Mouse (Mus musculus) yolk sac, embryonic 10.5 days (tissue): ENCODE measurements around the gene Mipol1.

Experiments
- DNase-seq: peaks from one replicate; pipeline ENCODE4 v3.0.0-alpha.2; 2017; ENCODE audit warnings: low spot score

The Mipol1 gene

DNA sequence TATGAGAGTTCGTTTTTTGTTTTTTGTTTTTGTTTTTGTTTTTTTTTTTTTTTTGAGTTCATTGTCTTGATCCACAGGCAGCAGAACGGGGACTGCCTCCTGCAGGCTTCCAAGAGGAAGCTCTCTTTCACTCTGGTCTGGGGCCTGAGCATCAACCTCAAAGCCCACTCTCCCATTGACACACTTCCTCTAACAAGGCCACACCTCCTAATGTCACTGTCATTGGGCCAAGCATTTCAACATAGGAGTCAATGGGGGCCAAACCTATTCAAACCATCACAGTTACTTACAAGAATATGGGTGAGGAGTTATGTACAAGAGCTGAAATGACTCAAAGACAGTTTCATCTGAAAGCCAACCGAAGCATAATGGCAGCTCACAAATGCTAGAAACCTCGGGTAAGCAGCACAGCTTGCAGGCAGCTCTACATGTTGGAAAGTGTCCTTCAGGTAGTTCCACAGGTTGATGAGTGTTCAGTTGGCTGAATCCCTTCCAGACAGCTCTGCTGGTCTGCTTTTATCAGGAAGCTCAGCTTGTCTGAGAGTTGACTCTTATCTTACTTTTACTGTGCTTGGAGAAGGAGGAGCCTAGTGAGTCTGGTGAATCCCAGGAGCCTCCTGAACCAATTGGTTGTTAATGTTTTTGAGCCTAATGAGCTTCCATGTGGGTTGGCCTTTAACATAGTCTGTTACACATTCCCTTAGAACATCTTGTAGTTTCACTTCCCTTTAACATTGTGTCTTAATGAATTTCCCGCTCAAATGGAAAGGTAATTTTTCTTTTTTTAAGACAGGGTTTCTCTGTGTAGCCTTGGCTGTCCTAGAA is 13.7 kb downstream of the Mipol1 start:
- DNase-seq, result no peak

DNA sequence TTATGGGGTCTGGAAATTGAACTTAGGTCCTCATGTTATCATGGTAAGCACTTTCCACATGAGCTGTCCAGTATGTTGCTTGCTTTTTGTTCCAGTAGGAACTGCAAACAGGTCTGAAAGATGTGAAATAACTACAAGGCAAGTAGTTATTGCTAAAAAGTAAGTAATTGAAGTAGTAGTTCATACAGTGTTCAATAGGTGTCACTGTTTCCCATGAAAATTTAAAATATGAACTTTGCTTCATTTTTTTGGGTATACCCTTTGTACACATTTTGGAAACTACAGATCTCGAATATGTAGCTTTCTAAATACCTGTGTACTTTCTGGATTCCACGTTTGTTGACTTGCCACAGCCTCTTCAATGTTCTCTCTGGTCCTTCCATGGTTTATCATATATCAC is 28.3 kb downstream of the Mipol1 start:
- DNase-seq, result no peak

DNA sequence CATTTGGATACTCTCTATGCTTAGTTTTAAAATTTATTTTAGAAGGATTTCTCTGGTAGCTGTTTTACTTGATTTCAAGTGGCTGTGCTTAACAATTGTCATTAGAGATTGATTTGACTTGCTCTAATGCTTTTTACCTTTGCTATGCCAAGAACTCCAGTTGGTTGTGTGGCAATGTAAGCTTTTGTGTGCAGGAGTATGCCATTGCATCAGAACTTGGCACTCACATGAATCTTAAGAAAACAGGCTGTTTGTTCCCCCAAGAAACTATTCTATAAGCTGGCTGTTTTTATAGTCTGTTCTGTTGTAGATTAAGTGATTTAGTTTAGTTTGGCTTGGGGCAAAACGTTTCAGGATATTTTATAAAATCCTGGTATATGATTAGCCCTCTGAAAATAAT is 45.2 kb downstream of the Mipol1 start:
- DNase-seq, result no peak

DNA sequence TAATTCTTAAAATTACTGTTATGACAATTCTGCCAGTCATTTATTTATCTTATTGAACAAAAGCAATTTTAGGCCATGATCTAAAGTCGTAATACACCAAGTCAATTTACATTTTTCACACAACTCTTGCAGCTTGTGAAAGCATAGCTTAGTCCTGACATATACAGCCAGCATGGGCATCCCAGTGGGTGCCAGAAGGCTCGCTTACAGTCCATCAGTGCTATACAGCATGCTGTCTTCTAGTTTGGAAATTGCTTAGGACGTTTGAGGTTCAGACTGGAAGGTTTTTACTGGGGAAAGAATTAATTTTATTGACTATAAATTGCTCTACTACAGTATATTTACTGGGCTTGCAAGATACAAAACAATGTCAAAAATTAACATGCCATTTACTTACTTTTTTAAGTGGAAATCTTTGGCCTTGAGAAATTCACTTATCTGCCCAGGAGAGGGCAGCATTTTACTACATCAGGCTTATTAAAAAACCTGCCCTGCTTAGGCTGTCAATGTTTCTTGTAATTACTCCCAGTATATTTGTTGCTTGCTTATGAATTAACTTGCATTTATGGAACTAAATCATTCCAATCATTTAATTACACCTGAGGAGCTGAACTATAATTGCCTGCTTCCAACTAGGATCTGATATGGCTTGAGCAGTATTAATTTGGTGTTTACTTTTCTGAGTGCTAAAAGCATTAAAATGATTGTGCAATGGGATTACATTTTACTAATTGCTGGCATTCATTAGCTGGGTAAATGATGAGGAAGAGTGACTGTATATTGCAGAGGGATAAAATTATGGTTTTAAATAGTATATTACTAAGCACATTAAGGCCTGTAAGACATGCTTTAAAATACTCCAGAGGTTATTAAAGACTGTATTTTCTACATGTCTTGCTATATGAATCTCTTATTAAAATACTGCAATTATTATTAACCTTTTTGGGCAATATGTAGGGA is 51.2 kb downstream of the Mipol1 start:
- DNase-seq, result peak; percentile 6

DNA sequence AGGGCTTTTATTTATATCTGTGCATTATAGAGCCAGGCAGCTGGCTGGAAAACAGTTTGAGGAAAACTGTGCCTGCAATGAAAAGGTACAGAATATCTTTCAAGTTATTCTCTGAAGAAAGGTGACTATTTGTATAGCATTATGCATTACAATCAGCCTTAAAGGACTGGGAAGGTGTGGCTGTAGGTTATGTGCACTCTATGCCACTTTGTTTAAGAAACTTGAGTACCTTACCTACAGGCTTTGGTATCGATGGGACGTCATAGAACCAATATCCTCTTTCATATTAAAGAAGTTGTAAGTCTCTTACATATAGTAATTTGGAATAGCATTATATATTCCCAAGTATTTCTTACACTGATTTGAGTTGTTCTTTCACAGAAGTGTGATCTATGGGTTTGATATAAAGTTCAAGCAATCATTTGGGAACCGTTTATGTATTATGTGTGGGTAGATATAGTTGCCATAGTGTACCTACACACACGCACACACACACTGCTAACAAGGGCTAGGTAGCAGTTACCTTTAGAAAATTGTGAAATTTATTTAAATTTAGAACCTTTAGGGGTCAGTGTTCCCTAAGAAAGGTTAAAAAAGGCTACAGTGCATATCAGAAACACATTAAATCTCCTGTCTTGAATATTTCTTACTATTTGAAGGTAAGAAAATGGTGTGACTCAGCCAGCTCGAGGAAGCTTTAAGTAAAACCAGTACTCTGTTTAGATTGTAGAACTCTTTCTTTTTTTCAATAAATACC is 55.3 kb downstream of the Mipol1 start:
- DNase-seq, result no peak

DNA sequence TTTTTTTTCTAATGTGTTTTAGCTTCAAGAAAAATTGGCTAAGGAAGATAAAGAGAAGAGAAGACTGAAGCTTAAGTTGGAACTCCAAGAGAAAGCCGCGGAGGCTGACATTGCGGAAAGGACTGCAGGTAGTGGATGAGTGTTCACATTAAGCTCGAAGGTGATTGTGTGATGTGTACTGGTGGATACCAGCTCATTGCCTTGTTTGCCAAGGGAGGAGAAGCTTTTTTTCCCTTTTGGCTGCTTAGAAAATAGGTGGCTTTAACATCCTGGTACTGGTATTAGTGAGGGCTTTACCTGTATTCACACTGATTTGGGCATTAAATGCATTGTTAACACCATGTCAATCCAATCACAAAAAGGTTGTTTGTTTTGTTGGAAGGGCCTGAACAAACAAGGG is 77.1 kb downstream of the Mipol1 start:
- no peak for DNase-seq

DNA sequence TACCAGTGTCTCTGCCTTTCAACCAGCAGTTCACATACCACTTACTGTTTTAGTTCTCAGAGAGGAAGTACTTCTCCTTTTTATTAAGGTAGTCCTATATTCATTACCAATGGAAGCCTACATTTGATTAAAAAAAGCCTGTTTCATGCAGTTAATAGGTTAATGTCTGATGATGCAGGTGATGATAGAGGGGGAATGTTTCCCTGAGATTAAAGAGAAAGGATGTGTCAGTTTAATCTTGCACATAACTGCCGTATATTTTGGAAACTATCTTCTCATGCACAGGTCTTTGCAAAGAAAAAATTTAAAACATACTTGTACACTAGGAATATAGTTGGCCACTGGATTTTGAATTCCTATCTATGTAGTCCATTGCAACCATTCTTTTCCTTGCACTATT is 77.5 kb downstream of the Mipol1 start:
- DNase-seq, result no peak

DNA sequence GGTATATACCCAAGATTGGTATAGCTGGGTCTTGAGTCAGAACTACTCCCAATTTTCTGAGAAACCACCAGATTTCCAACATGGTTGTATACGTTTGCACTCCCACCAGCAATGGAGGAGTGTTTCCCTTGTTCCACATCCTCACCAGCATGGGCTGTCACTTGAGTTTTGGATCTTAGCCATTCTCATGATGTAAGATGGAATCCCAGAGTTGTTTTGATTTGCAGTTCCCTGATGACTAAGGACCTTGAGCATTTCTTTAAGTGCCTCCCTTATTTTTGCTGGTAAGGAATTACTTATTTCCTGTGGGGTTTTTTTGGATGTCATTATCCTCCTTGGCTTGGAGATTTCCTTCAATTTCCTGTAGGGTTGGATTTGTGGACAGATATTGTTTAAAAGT is 108.8 kb downstream of the Mipol1 start:
- no peak for DNase-seq

DNA sequence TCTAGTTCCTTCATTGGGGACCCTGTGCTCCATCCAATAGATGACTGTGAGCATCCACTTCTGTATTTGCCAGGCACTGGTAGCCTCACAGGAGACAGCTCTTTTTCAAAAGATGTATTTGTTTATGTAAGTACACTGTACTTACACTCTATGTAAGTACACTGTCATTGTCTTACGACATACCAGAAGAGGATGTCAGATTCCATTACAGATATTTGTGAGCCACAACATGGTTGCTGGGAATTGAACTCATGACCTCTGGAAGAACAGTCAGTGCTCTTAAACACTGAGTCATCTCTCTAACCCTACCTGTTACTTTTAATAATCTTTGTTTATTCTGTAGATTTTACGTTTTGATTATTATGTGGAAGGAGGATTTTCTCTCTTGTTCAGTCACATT is 109.9 kb downstream of the Mipol1 start:
- DNase-seq, result no peak

DNA sequence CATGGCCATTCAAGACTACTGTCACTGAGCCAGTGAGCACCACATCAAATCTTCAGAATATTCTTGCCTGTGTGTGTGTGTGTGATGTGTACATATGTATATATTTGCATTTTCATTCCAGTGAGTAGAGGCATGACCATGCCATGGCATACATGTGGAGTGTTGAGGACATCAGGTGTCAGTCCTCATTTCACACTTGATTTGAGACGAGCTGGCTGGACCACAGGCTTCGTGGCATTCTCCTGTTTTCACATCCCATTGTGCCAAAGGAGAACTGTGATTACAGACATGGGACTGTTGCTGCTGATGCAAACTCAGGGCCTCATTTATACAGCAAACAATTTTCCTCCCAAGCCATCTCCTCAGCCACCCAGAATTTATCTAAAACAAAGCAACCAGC is 132.5 kb downstream of the Mipol1 start:
- DNase-seq, result no peak

DNA sequence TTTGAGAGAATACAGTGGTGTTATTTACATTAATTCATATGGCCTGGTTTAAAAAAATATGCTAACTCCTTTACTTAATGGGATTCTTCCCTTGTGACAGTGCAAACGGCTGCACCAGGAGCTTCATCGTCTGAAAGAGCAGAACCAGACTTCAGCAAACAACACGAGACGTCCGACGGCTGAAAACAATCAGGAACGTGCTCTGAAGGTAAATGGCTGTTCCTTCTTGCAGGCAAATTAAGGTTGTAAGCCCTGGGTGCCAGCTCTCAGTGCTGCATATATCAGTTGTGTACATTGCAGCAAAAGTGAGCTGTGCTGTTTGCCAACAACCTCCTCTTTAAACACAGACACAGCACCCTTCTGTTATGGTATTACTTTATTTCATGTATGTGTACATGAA is 133.8 kb downstream of the Mipol1 start:
- no peak for DNase-seq

DNA sequence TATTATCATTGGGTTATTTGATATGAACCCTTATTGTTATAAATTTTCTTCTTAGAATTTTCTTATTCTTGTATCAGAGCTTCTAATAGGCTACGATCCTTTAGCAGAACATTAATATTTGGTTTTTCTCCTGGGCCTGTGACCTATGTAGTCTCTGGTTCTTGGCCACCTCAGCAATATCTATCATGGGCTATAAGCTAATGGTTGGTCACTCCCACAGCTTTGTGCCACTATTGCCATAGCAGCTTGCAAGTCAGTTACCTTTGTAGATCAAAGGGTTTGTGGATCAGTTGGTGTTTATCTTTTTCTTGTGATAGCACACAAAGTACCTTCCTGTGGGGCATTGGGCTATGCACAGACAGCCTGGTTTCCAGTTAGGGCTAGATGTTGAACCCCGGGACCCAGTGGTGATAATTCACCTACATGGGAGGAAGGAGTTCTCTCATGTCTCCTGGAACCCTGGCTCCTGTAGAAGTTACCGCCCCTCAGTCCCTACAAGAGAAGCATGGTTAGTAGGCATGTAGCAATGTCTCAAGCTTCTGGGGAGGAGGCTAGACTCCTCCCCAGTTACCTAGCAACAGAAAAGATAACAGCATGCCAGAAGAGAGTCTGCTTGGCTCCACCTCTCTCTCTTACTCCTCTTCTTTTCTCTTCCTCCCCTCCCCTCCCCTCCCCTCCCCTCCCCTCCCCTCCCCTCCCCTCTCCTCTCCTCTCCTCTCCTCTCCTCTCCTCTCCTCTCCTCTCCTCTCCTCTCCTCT is 141.7 kb downstream of the Mipol1 start:
- DNase-seq, result no peak

DNA sequence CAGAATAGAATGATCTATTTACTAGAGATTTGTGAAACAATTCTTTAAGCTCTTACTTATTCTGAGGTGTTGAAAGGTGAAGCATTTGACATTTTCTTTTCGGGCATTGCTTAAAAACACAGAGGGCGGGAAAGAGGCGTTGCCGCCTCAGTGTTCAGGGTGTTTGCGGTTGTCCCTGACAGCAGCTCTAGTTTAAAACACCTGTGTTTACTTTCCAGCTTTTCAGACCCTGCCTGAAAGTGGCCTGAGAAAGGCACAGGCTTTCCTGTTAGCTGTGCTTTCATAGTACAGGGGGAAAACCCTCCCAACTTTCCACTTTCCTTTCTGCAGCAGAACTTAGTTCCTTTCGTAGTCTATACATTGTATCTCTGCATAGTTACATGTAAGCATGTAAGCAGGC is 152.6 kb downstream of the Mipol1 start:
- no peak for DNase-seq

DNA sequence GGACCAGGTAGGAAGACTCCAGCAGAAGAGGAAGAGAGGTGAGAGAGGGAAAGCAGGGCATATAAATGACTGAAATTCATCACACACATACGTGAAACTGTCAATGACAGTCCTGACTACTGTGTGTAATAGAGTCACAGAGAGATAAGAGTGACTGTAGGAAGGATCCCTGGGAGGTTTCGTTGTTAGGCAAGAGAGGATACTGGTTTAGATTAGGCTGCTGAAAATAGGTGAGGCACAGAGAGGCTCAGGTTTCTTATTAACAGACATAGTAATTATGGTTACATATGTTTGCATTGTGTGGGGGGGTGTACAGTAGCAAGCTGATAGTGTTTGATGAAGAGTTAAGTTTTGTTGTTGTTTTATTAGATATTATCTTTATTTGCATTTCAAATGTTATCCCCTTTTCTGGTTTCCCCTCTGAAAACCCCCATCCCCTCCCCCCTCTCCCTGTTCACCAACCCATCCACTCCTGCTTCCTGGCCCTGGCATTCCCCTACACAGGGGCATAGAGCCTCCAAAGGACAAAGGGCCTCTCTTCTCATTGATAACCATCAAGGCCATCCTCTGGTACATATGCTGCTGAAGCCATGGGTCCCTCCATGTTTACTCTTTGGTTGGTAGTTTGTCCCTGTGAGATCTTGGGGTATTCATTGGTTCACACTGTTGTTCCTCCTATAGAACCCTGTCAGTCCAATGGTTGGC is 157.5 kb downstream of the Mipol1 start:
- no peak for DNase-seq

DNA sequence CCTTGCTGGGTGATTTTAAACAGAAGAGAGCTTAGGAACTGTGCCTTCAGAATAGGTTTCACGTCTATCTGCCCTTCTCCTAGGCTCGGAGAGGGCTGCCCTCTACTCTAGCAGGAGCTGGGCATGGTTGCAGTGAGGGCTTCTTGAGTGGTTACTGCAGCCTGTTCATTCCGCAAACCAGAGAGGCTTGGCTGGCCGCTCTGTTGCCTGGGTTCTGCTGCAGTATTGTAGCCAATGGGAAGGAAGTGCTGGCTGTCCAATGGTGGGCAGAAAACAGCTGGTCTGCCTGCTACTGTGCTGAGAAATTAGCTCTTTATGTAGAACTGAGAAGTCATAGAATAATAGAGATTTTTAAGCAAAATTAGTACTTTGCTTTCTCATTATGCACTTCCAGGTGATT is 169.3 kb downstream of the Mipol1 start:
- DNase-seq, result no peak

DNA sequence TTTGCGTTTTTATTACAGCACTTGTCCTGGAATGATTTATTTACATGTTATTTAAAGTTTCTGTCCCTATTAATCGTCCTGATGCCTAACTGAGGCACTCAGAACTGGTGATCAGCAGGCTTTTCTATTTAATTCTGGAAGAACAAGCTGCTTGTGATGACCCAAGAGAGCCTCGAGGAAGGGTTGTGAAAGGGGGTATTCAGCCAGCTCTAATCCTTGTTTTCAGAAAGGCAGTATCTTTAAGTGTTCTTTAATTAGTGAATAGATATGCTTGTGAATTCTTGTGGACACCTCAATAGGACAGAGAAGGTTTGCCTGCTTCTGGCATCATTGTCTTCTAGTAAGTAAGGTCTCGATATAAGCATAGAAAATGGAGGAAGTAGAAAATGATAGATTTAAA is 170.0 kb downstream of the Mipol1 start:
- DNase-seq, result no peak

DNA sequence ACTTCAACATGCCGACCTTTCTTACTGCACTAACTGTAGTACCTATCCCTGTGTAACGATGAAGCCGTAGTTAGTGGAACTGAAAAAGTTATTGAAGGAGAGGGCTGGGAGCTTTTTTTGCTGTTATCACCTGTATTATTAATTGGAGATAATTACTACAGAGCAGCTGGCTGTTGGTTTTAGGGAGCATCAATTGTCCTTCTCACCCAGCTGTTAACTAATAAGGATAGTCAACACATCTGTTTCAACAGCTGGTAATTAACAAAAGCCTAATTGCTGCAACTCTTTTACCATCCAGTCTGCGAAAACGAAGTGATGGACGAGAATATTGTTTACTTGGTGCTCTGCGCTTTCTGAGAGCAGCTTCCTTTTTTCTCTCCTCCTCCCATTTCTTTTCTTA is 170.9 kb downstream of the Mipol1 start:
- DNase-seq, result no peak

DNA sequence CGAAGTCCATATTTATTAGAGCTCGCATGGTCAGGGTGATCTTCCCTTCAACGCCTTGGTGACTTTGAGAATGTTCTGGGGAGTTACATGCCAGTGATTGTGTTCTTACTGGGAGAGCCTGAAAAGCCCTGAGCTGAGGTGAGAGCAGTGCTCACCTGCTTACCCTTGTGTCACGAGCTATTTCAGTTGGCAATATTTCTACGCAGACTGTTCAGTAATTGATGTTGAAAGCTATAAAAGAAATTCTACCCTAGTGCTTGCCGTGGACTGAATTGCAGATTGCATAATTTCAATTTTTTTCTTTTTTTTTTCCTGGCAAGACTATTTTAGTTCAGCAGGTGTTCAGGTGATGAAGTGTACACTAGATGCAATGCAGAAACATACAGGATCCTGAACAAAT is 172.1 kb downstream of the Mipol1 start:
- no peak for DNase-seq

DNA sequence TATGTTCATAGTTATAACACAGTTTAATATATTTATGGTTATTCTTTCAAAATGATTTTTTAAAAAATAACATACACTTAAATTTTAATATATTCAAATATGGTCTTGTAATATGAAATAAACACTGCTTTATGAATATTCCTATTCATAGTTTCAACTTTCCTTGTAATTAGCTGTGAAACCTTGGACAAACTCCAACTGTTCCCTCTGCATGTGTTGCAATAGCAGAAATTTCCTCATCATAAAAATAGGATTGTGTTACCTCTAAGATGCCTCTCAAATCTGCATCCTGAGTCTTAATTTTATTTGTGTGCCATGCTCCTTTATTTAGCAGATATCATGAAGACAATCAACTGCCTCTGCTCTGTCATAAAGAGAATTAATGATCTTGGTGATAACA is 179.7 kb downstream of the Mipol1 start:
- no peak for DNase-seq

DNA sequence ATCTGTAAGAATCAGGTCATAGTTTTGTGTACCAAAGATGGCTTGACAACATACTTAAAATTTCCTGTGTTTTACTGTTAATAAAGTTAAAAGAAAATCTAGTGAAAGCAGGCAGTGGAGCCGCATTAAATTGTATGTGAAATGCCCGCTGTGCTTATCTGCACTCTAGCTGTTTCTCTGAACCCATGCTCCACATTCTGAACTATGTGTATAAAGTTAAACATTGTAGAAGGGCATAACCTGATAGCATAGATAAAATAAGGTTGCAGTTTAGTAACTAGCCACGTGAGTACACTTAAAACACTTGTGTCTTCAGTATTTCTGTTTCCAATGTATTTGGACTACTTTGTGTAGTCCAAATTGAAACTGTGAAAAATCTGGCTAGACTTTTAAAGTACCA is 183.6 kb downstream of the Mipol1 start:
- no peak for DNase-seq

DNA sequence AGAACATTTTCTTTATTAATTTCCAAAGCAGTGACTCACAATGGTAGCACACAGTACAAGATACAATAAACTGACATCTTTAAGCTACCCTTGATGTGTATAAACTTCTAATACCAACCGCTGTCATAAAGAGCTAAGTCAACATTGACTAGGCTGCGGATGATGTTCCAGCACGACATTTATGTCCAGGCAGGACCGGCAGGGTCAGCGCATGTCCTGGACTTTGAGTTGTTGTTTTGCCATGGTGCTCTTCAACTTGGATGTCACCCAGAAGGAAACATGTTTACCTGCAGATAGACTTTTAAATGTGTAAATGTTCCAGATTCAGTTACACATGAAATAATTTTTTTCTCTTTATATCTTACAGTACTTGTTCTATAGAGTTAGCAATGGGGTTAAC is 194.7 kb downstream of the Mipol1 start:
- no peak for DNase-seq
